Mouse (Mus musculus) lung, embryonic 14.5 days (tissue): ENCODE measurements around the gene Tns3. TPM values are rescaled to one million over a fixed set of nuclear protein-coding genes. Genes with fewer than 3 reads are reported as not detected.

ENCODE experiments used
- ATAC-seq: fragments of 200-750 bp; cut with Nextera tagmentation; 2 replicates; pipeline ENCODE4 v1.8.0; 2017; ENCODE audit warnings: mild to moderate bottlenecking, moderate TSS enrichment, moderate library complexity; ENCODE audit not compliant: insufficient read depth
- DNase-seq: peaks from one replicate; pipeline ENCODE4 v3.0.0-alpha.2; 2015
- H3K27ac ChIP-seq: fragments of 300-500 bp; sonication (generic); 2 replicates; pipeline ENCODE4 v1.5.1; 2014; ENCODE audit warnings: low read depth, mild to moderate bottlenecking, moderate library complexity
- H3K27me3 ChIP-seq: fragments of 300-500 bp; sonication (generic); 2 replicates; pipeline ENCODE4 v1.6.1; 2014; ENCODE audit warnings: low read length, control low read depth; ENCODE audit not compliant: insufficient read depth
- H3K36me3 ChIP-seq: fragments of 300-500 bp; sonication (generic); 2 replicates; pipeline ENCODE4 v1.6.1; 2014; ENCODE audit warnings: control low read depth; ENCODE audit not compliant: insufficient read depth
- H3K4me1 ChIP-seq: fragments of 300-500 bp; sonication (generic); 2 replicates; pipeline ENCODE4 v1.6.1; 2014; ENCODE audit warnings: antibody characterized with exemption, control low read depth; ENCODE audit not compliant: insufficient read depth
- H3K4me2 ChIP-seq: fragments of 300-500 bp; sonication (generic); 2 replicates; pipeline ENCODE4 v1.6.1; 2014; ENCODE audit warnings: mild to moderate bottlenecking
- H3K4me3 ChIP-seq: fragments of 300-500 bp; sonication (generic); 2 replicates; pipeline ENCODE4 v1.5.1; 2014; ENCODE audit warnings: low read depth, low read length
- H3K9ac ChIP-seq: fragments of 300-500 bp; sonication (generic); 2 replicates; pipeline ENCODE4 v1.6.1; 2014
- H3K9me3 ChIP-seq: fragments of 300-500 bp; sonication (generic); 2 replicates; pipeline ENCODE4 v1.6.1; 2016; ENCODE audit warnings: low read depth, low read length, control low read depth
- CTCF ChIP-seq: IDR thresholded peaks from 2 replicates; pipeline ENCODE4 v1.5.1; 2016; ENCODE audit warnings: antibody characterized with exemption, low read depth
- WGBS: fragments of 180-500 bp; shearing (Covaris S2); extraction: QIAGEN DNeasy Blood & Tissue Kit; methylation state at CpG from one replicate; pipeline ENCODE4 v1.1.7; 2014; 5-methylcytosine and 5-hydroxymethylcytosine counted together
- polyA plus RNA-seq: library from polyadenylated mRNA; unstranded; fragments of >200 nt; fragmentation: Nextera tagmentation; extraction: Ambion mirVana; gene quantifications from 2 replicates; pipeline ENCODE4 v1.2.1, GENCODE M21; 2014

Gene Tns3
- polyA plus RNA-seq, 1 experiment from 2014 or later, result 41.0 TPM

- WGBS, result 90% methylated on average over 10 of the region's 10 CpGs
- no peaks in the 10 kb centered on the region for H3K9me3 ChIP-seq
- no peak overlapping the region for H3K4me3 ChIP-seq
- peaks cover 18% of the 10 kb centered on the region for H3K4me1 ChIP-seq
- no peaks in the 10 kb centered on the region for H3K27me3 ChIP-seq
- TF ChIP-seq CTCF, result no peak
- peaks cover 40% of the 10 kb centered on the region for H3K36me3 ChIP-seq
- no peak overlapping the region for H3K4me2 ChIP-seq
- DNase-seq (no peak), ATAC-seq (no peak)
- no peak overlapping the region for H3K9ac ChIP-seq
- no peak overlapping the region for H3K27ac ChIP-seq
Measured at GRCm38 (mm10) chr11:8492332-8492731, 172.0 kb downstream of the Tns3 start.

GRCm38 (mm10) chr11:8488248-8488647 lies 176.1 kb downstream of the Tns3 start:
- H3K27ac ChIP-seq, result no peak overlapping the region
- no peaks in the 10 kb centered on the region for H3K4me1 ChIP-seq
- ATAC-seq, result no peak
- TF ChIP-seq CTCF, result no peak
- no peak overlapping the region for H3K4me3 ChIP-seq
- no peak overlapping the region for H3K9ac ChIP-seq
- no peaks in the 10 kb centered on the region for H3K27me3 ChIP-seq
- peaks cover 45% of the 10 kb centered on the region for H3K36me3 ChIP-seq
- DNase-seq, result no peak
- H3K4me2 ChIP-seq, result no peak overlapping the region
- 70% methylated on average over 6 of the region's 6 CpGs for WGBS
- H3K9me3 ChIP-seq, result no peaks in the 10 kb centered on the region

GRCm38 (mm10) chr11:8486552-8486951 lies 177.8 kb downstream of the Tns3 start:
- ATAC-seq, result no peak
- H3K27ac ChIP-seq, result no peak overlapping the region
- H3K9me3 ChIP-seq, result no peaks in the 10 kb centered on the region
- H3K27me3 ChIP-seq, result no peaks in the 10 kb centered on the region
- TF ChIP-seq CTCF, result no peak
- no peak overlapping the region for H3K9ac ChIP-seq
- H3K36me3 ChIP-seq, result peaks cover 28% of the 10 kb centered on the region
- DNase-seq, result peak; percentile 48
- no peak overlapping the region for H3K4me3 ChIP-seq
- WGBS, result 69% methylated on average over 4 of the region's 4 CpGs
- no peaks in the 10 kb centered on the region for H3K4me1 ChIP-seq
- H3K4me2 ChIP-seq, result no peak overlapping the region

- WGBS, result 87% methylated on average over 4 of the region's 4 CpGs
- no peak for ATAC-seq
- Histone ChIP-seq H3K36me3 (peaks cover 24% of the 10 kb centered on the region), H3K4me3 (no peak overlapping the region), H3K27ac (no peak overlapping the region), H3K4me1 (no peaks in the 10 kb centered on the region), H3K9me3 (no peaks in the 10 kb centered on the region), H3K4me2 (no peak overlapping the region), H3K27me3 (no peaks in the 10 kb centered on the region), H3K9ac (no peak overlapping the region)
- no peak for DNase-seq
- no peak for TF ChIP-seq CTCF
Measured at GRCm38 (mm10) chr11:8484538-8484937, 179.8 kb downstream of the Tns3 start.

DNA sequence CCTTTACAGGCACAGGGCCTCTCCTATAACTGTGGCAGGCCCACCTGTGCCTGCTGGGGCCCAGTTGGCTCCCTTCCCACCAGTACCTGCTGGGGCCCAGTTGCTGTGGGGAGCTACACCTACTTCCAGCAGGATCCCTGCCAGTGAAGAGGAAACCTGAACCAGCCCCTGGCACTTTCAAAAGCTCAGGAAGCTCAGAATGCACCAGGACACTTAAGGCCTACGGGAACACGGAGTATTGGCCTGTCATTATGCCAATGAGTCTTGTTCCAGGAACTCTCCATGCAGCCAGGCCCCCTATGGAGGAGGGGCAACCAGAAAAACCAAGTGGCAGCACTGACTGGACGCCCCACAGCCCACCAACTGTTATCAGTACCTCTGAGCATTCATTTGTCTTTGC lies 181.6 kb downstream of the Tns3 start:
- peak; percentile 20 for DNase-seq
- no peak for TF ChIP-seq CTCF
- Histone ChIP-seq H3K4me2 (no peak overlapping the region), H3K27me3 (no peaks in the 10 kb centered on the region), H3K27ac (peak overlapping the region; percentile 15; the same call in 1 of the 2 replicates), H3K9me3 (no peaks in the 10 kb centered on the region), H3K36me3 (peaks cover 31% of the 10 kb centered on the region), H3K9ac (no peak overlapping the region), H3K4me1 (no peaks in the 10 kb centered on the region), H3K4me3 (no peak overlapping the region)
- no peak for ATAC-seq
- WGBS, result 48% methylated on average over 3 of the region's 3 CpGs

GRCm38 (mm10) chr11:8481962-8482361 lies 182.4 kb downstream of the Tns3 start:
- no peak for TF ChIP-seq CTCF
- no peaks in the 10 kb centered on the region for H3K4me1 ChIP-seq
- H3K27me3 ChIP-seq, result no peaks in the 10 kb centered on the region
- H3K36me3 ChIP-seq, result peaks cover 39% of the 10 kb centered on the region
- 25% methylated on average over 5 of the region's 5 CpGs for WGBS
- no peaks in the 10 kb centered on the region for H3K9me3 ChIP-seq
- DNase-seq (peak; percentile 23), ATAC-seq (peak; percentile 19; the same call in 1 of the 2 replicates)
- H3K27ac ChIP-seq, result no peak overlapping the region
- H3K4me2 ChIP-seq, result no peak overlapping the region
- no peak overlapping the region for H3K4me3 ChIP-seq
- no peak overlapping the region for H3K9ac ChIP-seq

GRCm38 (mm10) chr11:8481529-8481928 lies 182.8 kb downstream of the Tns3 start:
- TF ChIP-seq CTCF, result no peak
- Histone ChIP-seq H3K4me1 (no peaks in the 10 kb centered on the region), H3K9ac (no peak overlapping the region), H3K9me3 (no peaks in the 10 kb centered on the region), H3K27ac (no peak overlapping the region), H3K4me3 (no peak overlapping the region), H3K27me3 (no peaks in the 10 kb centered on the region), H3K36me3 (peaks cover 43% of the 10 kb centered on the region), H3K4me2 (no peak overlapping the region)
- ATAC-seq (no peak), DNase-seq (no peak)
- WGBS, result 55% methylated on average over 6 of the region's 6 CpGs

DNA sequence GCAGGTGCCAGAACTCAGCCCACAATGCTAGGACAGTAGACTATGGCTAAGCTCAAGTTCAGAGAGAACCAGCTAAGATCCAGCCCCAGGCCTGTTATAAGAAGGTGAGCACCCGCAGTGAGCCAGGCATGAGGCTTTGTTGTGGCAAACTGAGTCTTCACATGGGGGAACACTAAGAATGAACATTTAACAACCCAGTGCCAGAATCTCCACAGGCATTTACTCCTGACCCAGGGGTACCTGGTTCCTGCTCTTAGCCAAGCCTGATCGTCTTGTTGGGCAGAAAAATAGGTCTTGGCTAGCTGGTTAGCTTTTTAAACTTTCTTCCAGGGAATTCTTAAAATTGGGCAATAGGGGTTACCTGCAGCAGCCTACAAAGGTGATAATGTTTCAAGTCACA lies 184.5 kb downstream of the Tns3 start:
- no peak overlapping the region for H3K9ac ChIP-seq
- H3K9me3 ChIP-seq, result no peaks in the 10 kb centered on the region
- no peak overlapping the region for H3K4me3 ChIP-seq
- DNase-seq (no peak), ATAC-seq (no peak)
- H3K4me1 ChIP-seq, result no peaks in the 10 kb centered on the region
- 85% methylated on average over 2 of the region's 2 CpGs for WGBS
- no peak overlapping the region for H3K27ac ChIP-seq
- H3K4me2 ChIP-seq, result no peak overlapping the region
- H3K36me3 ChIP-seq, result peaks cover 43% of the 10 kb centered on the region
- no peak for TF ChIP-seq CTCF
- H3K27me3 ChIP-seq, result no peaks in the 10 kb centered on the region
